Mouse (Mus musculus): ENCODE results near the gene Osbpl7.

DNA sequence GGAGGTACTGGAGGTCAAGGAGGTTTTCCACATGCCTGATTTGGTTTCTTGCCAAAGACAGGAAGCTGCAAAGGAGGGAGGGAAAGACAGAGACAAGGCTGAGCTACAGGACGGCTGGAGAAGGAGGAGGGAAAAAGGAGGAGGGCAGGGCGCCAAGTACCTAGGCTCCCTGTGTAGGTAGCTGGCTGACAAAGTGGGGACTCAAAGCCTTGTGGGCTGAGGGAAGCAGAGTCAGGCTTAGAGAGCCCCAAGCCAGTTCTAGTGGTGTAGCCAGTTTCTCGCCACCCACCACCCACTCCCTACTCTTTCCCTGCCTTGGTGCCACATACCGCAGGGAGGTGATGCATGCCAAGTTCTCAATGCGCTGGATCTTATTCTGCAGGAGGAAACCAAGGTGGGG is 14.3 kb upstream of the Osbpl7 start:
- TF ChIP-seq CTCF (IDR thresholded peaks at IDR 0.05; ENCODE audit: low read depth, low read length) (no peak), POLR2A (IDR thresholded peaks at IDR 0.05; ENCODE audit: extremely low read depth, insufficient read depth, low read length) (no peak)
